Mouse (Mus musculus): ENCODE data around the gene Fbxl5. TPM values are rescaled to one million over a fixed set of nuclear protein-coding genes. Genes with fewer than 3 reads are reported as not detected.

Gene Fbxl5
- polyA plus RNA-seq, 1 experiment from 2014 or later: 51.9 TPM

Other genes with a start within 250 kb of the Fbxl5 start
- gene Cc2d2a, start 159.3 kb downstream of the Fbxl5 start, polyA plus RNA-seq (2016; fragmentation: Nextera tagmentation; extraction: Ambion mirVana): 8.1 and 8.7 TPM in 2 replicates
- 0.05 and 0.21 TPM in 2 replicates for gene Bst1, start 2.8 kb downstream of the Fbxl5 start, polyA plus RNA-seq (2016; fragmentation: Nextera tagmentation; extraction: Ambion mirVana)
- 8.6 and 10.7 TPM in 2 replicates for gene Cd38, start 46.9 kb upstream of the Fbxl5 start, polyA plus RNA-seq (2016; fragmentation: Nextera tagmentation; extraction: Ambion mirVana)
- 2.2 TPM in 1 of 2 replicates, not detected in the other for gene Gm7879, start 91.5 kb upstream of the Fbxl5 start, polyA plus RNA-seq (2016; fragmentation: Nextera tagmentation; extraction: Ambion mirVana)
- gene Fgfbp1, start 160.1 kb upstream of the Fbxl5 start, polyA plus RNA-seq (2016; fragmentation: Nextera tagmentation; extraction: Ambion mirVana): 0.55 and 1.5 TPM in 2 replicates